Mouse (Mus musculus): ENCODE results near the gene Plce1.

Gene Plce1

DNA sequence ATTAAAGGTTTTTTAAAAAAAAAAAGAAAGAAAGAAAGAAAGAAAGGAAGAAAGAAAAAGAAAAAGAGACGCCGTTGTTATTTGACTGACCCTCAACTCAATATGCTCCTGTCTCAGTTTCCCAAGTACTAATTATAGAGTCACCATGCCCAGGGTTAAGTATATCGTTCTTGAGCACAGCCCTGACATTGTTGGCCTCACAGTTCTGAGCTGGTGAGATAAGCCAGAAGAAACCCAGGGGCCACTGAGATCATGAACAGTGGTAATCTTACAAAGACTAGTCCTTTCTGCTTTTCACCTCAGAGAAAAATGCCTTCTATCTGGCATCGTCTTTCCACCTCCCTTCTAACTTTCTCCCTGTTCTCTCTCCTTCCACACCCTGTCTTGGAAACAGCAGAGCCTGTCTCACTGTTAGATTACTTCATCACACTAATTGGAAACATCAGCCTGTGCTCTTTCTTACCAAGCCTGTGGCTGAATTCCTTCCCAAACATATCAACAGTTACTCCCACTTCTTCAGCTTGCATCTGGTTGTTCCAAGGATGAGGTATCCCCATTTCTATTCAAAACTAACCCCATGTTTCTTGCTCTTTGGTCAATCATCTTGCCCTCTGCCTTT is 339.4 kb downstream of the Plce1 start:
- DNase-seq (ENCODE audit: low spot score): no peak

DNA sequence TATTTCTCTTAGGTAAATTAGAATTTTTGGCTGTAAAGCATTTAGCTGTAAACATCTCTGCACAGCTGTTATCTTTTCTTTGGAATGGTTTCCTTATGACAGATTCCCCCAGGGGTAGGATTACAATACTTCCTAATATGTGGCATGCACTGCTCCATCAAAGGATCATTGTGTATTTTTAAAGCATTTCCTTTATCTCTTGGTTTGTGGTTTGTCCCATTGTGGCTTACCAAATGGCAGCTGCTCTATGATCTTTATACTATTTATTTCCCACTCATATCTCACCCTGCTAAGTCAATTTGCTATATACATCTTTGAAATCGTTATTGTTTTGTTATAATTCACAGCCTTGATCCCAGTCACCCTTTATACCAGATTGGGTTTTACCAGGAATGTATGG is 352.3 kb downstream of the Plce1 start:
- no peak for DNase-seq (ENCODE audit: low spot score)

All from MN1 (cell line).